In the genomic region with DNA sequence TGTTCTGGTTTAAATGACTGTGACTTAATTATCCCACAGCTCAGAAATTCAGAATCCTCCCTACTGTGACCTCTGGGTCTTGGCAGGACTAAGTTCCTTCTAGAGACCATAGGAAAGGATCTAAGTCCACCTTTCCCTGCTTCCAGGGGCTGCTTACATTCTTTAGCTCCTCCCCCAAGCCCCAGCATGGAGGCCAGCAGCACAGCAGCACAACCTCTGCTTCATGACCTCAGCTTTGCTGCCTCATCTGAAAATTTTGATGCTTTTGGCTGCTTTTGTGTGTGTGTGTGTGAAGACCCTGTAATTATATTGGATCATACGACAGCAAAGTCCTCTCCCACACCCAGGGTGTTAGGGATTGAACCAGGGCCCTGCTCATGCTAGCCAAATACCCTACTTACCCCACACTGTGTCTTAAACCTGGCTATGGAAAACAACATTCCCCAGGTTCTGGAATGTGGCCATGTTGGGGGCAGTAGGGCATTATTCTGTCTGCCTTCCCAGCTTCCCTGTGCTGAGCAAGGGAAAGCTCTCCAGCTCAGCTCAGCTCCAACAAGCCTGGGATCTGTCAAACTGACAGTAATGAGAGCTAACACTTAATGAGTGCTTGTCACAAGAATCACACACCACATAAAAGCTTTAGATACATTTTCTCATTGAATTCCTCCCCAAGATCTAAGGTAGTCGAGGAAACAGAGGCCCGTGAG, we compare ENCODE assay signal across 8 mouse cellular contexts.
DNase-seq lines count a peak whose midpoint lies in the region; ATAC-seq lines count a peak whose summit lies in the region.

No protein-coding gene starts in this region.

- no peaks in the 10 kb centered on the region for H3K27me3 ChIP-seq in embryonic facial prominence, embryonic 12.5 days
- no peaks in the 10 kb centered on the region for H3K27me3 ChIP-seq in limb, embryonic 10.5 days (ENCODE audit: low read depth, poor library complexity, severe bottlenecking)

- WGBS in embryonic facial prominence, embryonic 12.5 days = 22% methylated on average over 3 of the region's 3 CpGs
- WGBS in limb, embryonic 10.5 days = 11% methylated on average over 3 of the region's 3 CpGs

- intact Hi-C loops in heart, postnatal 36 days (cut with DNase I) = no loop called here
- intact Hi-C loops in gastrocnemius, postnatal 36 days (cut with DNase I) = no loop called here

- DNase-seq in adrenal gland, adult (ENCODE audit: inconsistent age in 2 of 2, low spot score in 1 of 2) = peak; percentile 8 to 58
- DNase-seq in adrenal gland, postnatal 36 days = no peak
- DNase-seq in heart, postnatal 36 days = peak; percentile 20 to 39
- no peak for DNase-seq in limb, embryonic 10.5 days (ENCODE audit: low spot score)
- DNase-seq in thymus, postnatal 10 days (ENCODE audit: low spot score in 2 of 2) = no peak
- no peak for DNase-seq in retina, embryonic 14.5 days (ENCODE audit: low spot score)
- DNase-seq in gastrocnemius, postnatal 36 days = no peak

- no peaks in the 10 kb centered on the region for H3K9me3 ChIP-seq in embryonic facial prominence, embryonic 12.5 days
- no peaks in the 10 kb centered on the region for H3K9me3 ChIP-seq in limb, embryonic 10.5 days (replicated peaks)

- no peak overlapping the region for H3K4me3 ChIP-seq in embryonic facial prominence, embryonic 12.5 days
- H3K4me3 ChIP-seq in limb, embryonic 10.5 days = no peak overlapping the region

- H3K9ac ChIP-seq in embryonic facial prominence, embryonic 12.5 days = no peak overlapping the region

- peak overlapping the region; percentile 26 for H3K27ac ChIP-seq in embryonic facial prominence, embryonic 12.5 days
- peak overlapping the region; percentile 47 for H3K27ac ChIP-seq in limb, embryonic 10.5 days

- peak; percentile 75; the same call in 1 of the 2 replicates for ATAC-seq in embryonic facial prominence, embryonic 12.5 days (ENCODE audit: insufficient number of reproducible peaks, insufficient read depth, low FRiP score, low TSS enrichment)

- H3K36me3 ChIP-seq in embryonic facial prominence, embryonic 12.5 days = no peaks in the 10 kb centered on the region
- H3K36me3 ChIP-seq in limb, embryonic 10.5 days = no peaks in the 10 kb centered on the region

- no peak overlapping the region for H3K4me2 ChIP-seq in embryonic facial prominence, embryonic 12.5 days (replicated peaks)

- H3K4me1 ChIP-seq in embryonic facial prominence, embryonic 12.5 days = peaks cover 20% of the 10 kb centered on the region
- peaks cover 53% of the 10 kb centered on the region for H3K4me1 ChIP-seq in limb, embryonic 10.5 days

Comparison
In these comparisons a context has a peak if more than half of its experiments do, and no peak if none do; other contexts are left out.
1. DNase-seq: peak in adrenal gland, adult (2 of 2) and heart, postnatal 36 days (2 of 2); none in adrenal gland, postnatal 36 days (0 of 2), limb, embryonic 10.5 days (single experiment), thymus, postnatal 10 days (0 of 2), retina, embryonic 14.5 days (single experiment) and gastrocnemius, postnatal 36 days (0 of 2).